Mouse (Mus musculus): ENCODE results near the gene Rufy4. TPM values are rescaled to one million over a fixed set of nuclear protein-coding genes. Genes with fewer than 3 reads are reported as not detected.
A peak's percentile ranks its signal among the peaks of the same experiment; 100 is the strongest.

The Rufy4 gene
- 1 to 10 TPM in 3 of 4 experiments, under 1 TPM in 1; 0.52 to 1.8 (median 1.3) TPM for total RNA-seq (2022)

- peak; percentile 63 for DNase-seq (ENCODE audit: low spot score)
These were observed at the start of gene Rufy4 for GRCm38 (mm10) chr1:74124991-74125552. TSS of gene Rufy4 (plus strand) at chr1:74125541.

GRCm38 (mm10) chr1:74076230-74076629, 49.1 kb upstream of the Rufy4 start:
- no peak for DNase-seq (ENCODE audit: low spot score)

- peak; percentile 94 for DNase-seq (ENCODE audit: low spot score)
These were observed 48.0 kb upstream of the Rufy4 start for GRCm38 (mm10) chr1:74077353-74077752.

GRCm38 (mm10) chr1:74081573-74081989, 43.8 kb upstream of the Rufy4 start:
- DNase-seq (ENCODE audit: low spot score), result no peak

GRCm38 (mm10) chr1:74082841-74083463, 42.4 kb upstream of the Rufy4 start:
- no peak for DNase-seq (ENCODE audit: low spot score)

- DNase-seq (ENCODE audit: low spot score), result peak; percentile 66
These were observed 41.2 kb upstream of the Rufy4 start for GRCm38 (mm10) chr1:74084065-74084705.

- no peak for DNase-seq (ENCODE audit: low spot score)
These were observed 40.6 kb upstream of the Rufy4 start for GRCm38 (mm10) chr1:74084752-74085151.

- DNase-seq (ENCODE audit: low spot score), result no peak
These were observed 39.8 kb upstream of the Rufy4 start for GRCm38 (mm10) chr1:74085566-74085965.

- no peak for DNase-seq (ENCODE audit: low spot score)
These were observed 36.8 kb upstream of the Rufy4 start for GRCm38 (mm10) chr1:74088569-74088968.

- DNase-seq (ENCODE audit: low spot score), result no peak
These were observed 35.0 kb upstream of the Rufy4 start for GRCm38 (mm10) chr1:74090329-74090728.

- DNase-seq (ENCODE audit: low spot score), result no peak
These were observed 34.2 kb upstream of the Rufy4 start for GRCm38 (mm10) chr1:74091138-74091537.

- no peak for DNase-seq (ENCODE audit: low spot score)
These were observed 33.6 kb upstream of the Rufy4 start for GRCm38 (mm10) chr1:74091611-74092224.

- no peak for DNase-seq (ENCODE audit: low spot score)
These were observed 33.1 kb upstream of the Rufy4 start for GRCm38 (mm10) chr1:74092242-74092641.

GRCm38 (mm10) chr1:74093447-74093846, 31.9 kb upstream of the Rufy4 start:
- no peak for DNase-seq (ENCODE audit: low spot score)

GRCm38 (mm10) chr1:74094497-74095270, 30.7 kb upstream of the Rufy4 start:
- DNase-seq (ENCODE audit: low spot score), result no peak

- no peak for DNase-seq (ENCODE audit: low spot score)
These were observed 30.0 kb upstream of the Rufy4 start for GRCm38 (mm10) chr1:74095296-74095695.

GRCm38 (mm10) chr1:74095728-74096127, 29.6 kb upstream of the Rufy4 start:
- no peak for DNase-seq (ENCODE audit: low spot score)

- no peak for DNase-seq (ENCODE audit: low spot score)
These were observed 27.0 kb upstream of the Rufy4 start for GRCm38 (mm10) chr1:74098004-74099000.

- DNase-seq (ENCODE audit: low spot score), result no peak
These were observed 26.3 kb upstream of the Rufy4 start for GRCm38 (mm10) chr1:74099001-74099435.

- DNase-seq (ENCODE audit: low spot score), result no peak
These were observed 21.5 kb upstream of the Rufy4 start for GRCm38 (mm10) chr1:74103654-74104353.

Measured in heart, adult 8-10 months (tissue).